Mouse (Mus musculus) MEL (cell line): Measurements from ENCODE around the gene Acot11. TPM values are rescaled to one million over a fixed set of nuclear protein-coding genes. Genes with fewer than 3 reads are reported as not detected.

Experiments used
- DNase-seq: peaks from one replicate; pipeline ENCODE4 v3.0.0; 2011; ENCODE audit warnings: low read depth, low spot score
- H3K27ac ChIP-seq: 2 replicates; pipeline ENCODE4 v1.5.1; 2012; ENCODE audit warnings: low read depth, mild to moderate bottlenecking, control low read depth, low read length, moderate library complexity; ENCODE audit not compliant: control insufficient read depth
- H3K27me3 ChIP-seq, 2 experiments: fragments of 150-350 bp in 1 of 2; sonication (generic) in 1 of 2; 2 replicates each; pipeline ENCODE4 v1.6.1; 2012; ENCODE audit warnings: low read length in 2 of 2, mild to moderate bottlenecking in 2 of 2, improper control_type of control experiment in 1 of 2, moderate library complexity in 1 of 2; ENCODE audit not compliant: insufficient read depth in 2 of 2, control insufficient read depth in 1 of 2
- H3K36me3 ChIP-seq, 2 experiments: 2 replicates each; pipeline ENCODE4 v1.6.1; 2012 to 2014; ENCODE audit warnings: low read length in 2 of 2, improper control_type of control experiment in 1 of 2, inconsistent platforms in 1 of 2, mild to moderate bottlenecking in 1 of 2; ENCODE audit not compliant: insufficient read depth in 2 of 2, control insufficient read depth in 1 of 2
- H3K4me1 ChIP-seq, 2 experiments: fragments of 150-350 bp in 1 of 2; sonication (generic) in 1 of 2; 2 replicates each; pipeline ENCODE4 v1.6.1; 2012; ENCODE audit warnings: low read length in 2 of 2, improper control_type of control experiment in 1 of 2, mild to moderate bottlenecking in 1 of 2; ENCODE audit not compliant: insufficient read depth in 2 of 2, control insufficient read depth in 1 of 2
- H3K4me3 ChIP-seq, 2 experiments: fragments of 150-350 bp in 1 of 2; sonication (generic) in 1 of 2; 2 replicates each; pipeline ENCODE4 v1.5.1; 2012; ENCODE audit warnings: low read depth in 2 of 2, low read length in 2 of 2, mild to moderate bottlenecking in 2 of 2, moderate library complexity in 2 of 2, control low read depth in 1 of 2, improper control_type of control experiment in 1 of 2; ENCODE audit not compliant: control insufficient read depth in 1 of 2, insufficient read depth in 1 of 2
- H3K79me2 ChIP-seq: 2 replicates; pipeline ENCODE4 v1.6.1; 2012; ENCODE audit warnings: mild to moderate bottlenecking, low read length, moderate library complexity; ENCODE audit not compliant: control insufficient read depth, poor library complexity, insufficient read depth
- H3K9ac ChIP-seq: 2 replicates; pipeline ENCODE4 v1.6.1; 2012; ENCODE audit warnings: low read depth, mild to moderate bottlenecking, control low read depth, low read length, moderate library complexity; ENCODE audit not compliant: control insufficient read depth, poor library complexity, severe bottlenecking
- H3K9me3 ChIP-seq: fragments of 150-350 bp; sonication (generic); replicated peaks from 2 replicates; pipeline ENCODE4 v1.6.1; 2012; ENCODE audit warnings: mild to moderate bottlenecking, low read length, improper control_type of control experiment, moderate library complexity; ENCODE audit not compliant: insufficient read depth
- BHLHE40 ChIP-seq: IDR thresholded peaks from 2 replicates; pipeline ENCODE4 v1.6.1; 2012; ENCODE audit warnings: low read depth, mild to moderate bottlenecking, inconsistent platforms, low read length, improper control_type of control experiment, borderline replicate concordance
- CHD1 ChIP-seq: IDR thresholded peaks from 2 replicates; pipeline ENCODE4 v1.6.1; 2012; ENCODE audit warnings: low read depth, mild to moderate bottlenecking, inconsistent platforms, low read length, improper control_type of control experiment
- E2F4 ChIP-seq: IDR thresholded peaks from 2 replicates; pipeline ENCODE4 v1.6.1; 2011; ENCODE audit warnings: low read depth, low read length, improper control_type of control experiment, borderline replicate concordance
- GABPA ChIP-seq: IDR thresholded peaks from 2 replicates; pipeline ENCODE4 v1.6.1; 2012; ENCODE audit warnings: low read depth, mild to moderate bottlenecking, inconsistent platforms, low read length, improper control_type of control experiment, moderate library complexity
- HCFC1 ChIP-seq: IDR thresholded peaks from 2 replicates; pipeline ENCODE4 v1.6.1; 2012; ENCODE audit warnings: low read depth, mild to moderate bottlenecking, inconsistent platforms, low read length, improper control_type of control experiment, moderate library complexity
- MAFK ChIP-seq: IDR thresholded peaks from 2 replicates; pipeline ENCODE4 v1.6.1; 2011; ENCODE audit warnings: low read depth, mild to moderate bottlenecking, low read length, improper control_type of control experiment, borderline replicate concordance
- MAX ChIP-seq: IDR thresholded peaks from 2 replicates; pipeline ENCODE4 v1.6.1; 2011; ENCODE audit warnings: low read length, improper control_type of control experiment
- MAZ ChIP-seq: IDR thresholded peaks from 2 replicates; pipeline ENCODE4 v1.6.1; 2012; ENCODE audit warnings: low read depth, mild to moderate bottlenecking, inconsistent platforms, low read length, improper control_type of control experiment
- MYC ChIP-seq: IDR thresholded peaks from 2 replicates; pipeline ENCODE4 v1.6.1; 2011; ENCODE audit warnings: low read depth, mild to moderate bottlenecking, low read length, improper control_type of control experiment, moderate library complexity
- POLR2A ChIP-seq, 2 experiments: IDR thresholded peaks; 2 replicates each; pipeline ENCODE4 v1.6.1; 2011 to 2012; ENCODE audit warnings: low read length in 2 of 2, mild to moderate bottlenecking in 2 of 2, control low read depth in 1 of 2, improper control_type of control experiment in 1 of 2, low read depth in 1 of 2, moderate library complexity in 1 of 2; ENCODE audit not compliant: control insufficient read depth in 1 of 2, insufficient read depth in 1 of 2, poor library complexity in 1 of 2
- RAD21 ChIP-seq: IDR thresholded peaks from 2 replicates; pipeline ENCODE4 v1.6.1; 2011; ENCODE audit warnings: mild to moderate bottlenecking, low read depth, low read length, improper control_type of control experiment
- RCOR1 ChIP-seq: IDR thresholded peaks from 2 replicates; pipeline ENCODE4 v1.6.1; 2012; ENCODE audit warnings: low read depth, mild to moderate bottlenecking, inconsistent platforms, low read length, improper control_type of control experiment
- SIN3A ChIP-seq: IDR thresholded peaks from 2 replicates; pipeline ENCODE4 v1.6.1; 2012; ENCODE audit warnings: low read length, improper control_type of control experiment, inconsistent platforms
- SMC3 ChIP-seq: IDR thresholded peaks from 2 replicates; pipeline ENCODE4 v1.6.1; 2011; ENCODE audit warnings: low read depth, low read length, improper control_type of control experiment
- TAL1 ChIP-seq: IDR thresholded peaks from 2 replicates; pipeline ENCODE4 v1.6.1; 2012; ENCODE audit warnings: mild to moderate bottlenecking, inconsistent platforms, low read length, moderate library complexity, mixed read lengths
- TBP ChIP-seq: IDR thresholded peaks from 2 replicates; pipeline ENCODE4 v1.8.0; 2011; ENCODE audit warnings: low read depth, low read length, improper control_type of control experiment
- TCF12 ChIP-seq: IDR thresholded peaks from 2 replicates; pipeline ENCODE4 v1.6.1; 2014; ENCODE audit warnings: low read depth, mild to moderate bottlenecking, inconsistent platforms, low read length, improper control_type of control experiment, moderate library complexity
- ZKSCAN1 ChIP-seq: IDR thresholded peaks from 2 replicates; pipeline ENCODE4 v1.6.1; 2012; ENCODE audit warnings: low read depth, mild to moderate bottlenecking, inconsistent platforms, low read length, improper control_type of control experiment, moderate library complexity
- ZMIZ1 ChIP-seq: IDR thresholded peaks from 2 replicates; pipeline ENCODE4 v1.6.1; 2012; ENCODE audit warnings: low read depth, mild to moderate bottlenecking, inconsistent platforms, low read length, improper control_type of control experiment, moderate library complexity
- polyA plus RNA-seq, 2 experiments: library from polyadenylated mRNA; stranded (reverse) in 1 of 2; unstranded in 1 of 2; fragments of >175 nt in 1 of 2; fragments of >200 nt in 1 of 2; gene quantifications; 2 replicates each; pipeline versions ENCODE4 v1.2.1 to v1.2.4; 2012; ENCODE audit warnings: low replicate concordance in 2 of 2, low read depth in 1 of 2; ENCODE audit not compliant: insufficient read length in 2 of 2, insufficient read depth in 1 of 2, missing spikeins in 1 of 2
- total RNA-seq: library from RNA; depleted of rRNA; stranded (reverse); fragments of 300-350 nt; gene quantifications from 2 replicates; pipeline ENCODE4 v1.2.3, GENCODE M21; 2012

Acot11 gene
- total and polyA plus RNA-seq, 3 experiments, result 1.5 to 2.5 TPM; not detected in 1

DNA sequence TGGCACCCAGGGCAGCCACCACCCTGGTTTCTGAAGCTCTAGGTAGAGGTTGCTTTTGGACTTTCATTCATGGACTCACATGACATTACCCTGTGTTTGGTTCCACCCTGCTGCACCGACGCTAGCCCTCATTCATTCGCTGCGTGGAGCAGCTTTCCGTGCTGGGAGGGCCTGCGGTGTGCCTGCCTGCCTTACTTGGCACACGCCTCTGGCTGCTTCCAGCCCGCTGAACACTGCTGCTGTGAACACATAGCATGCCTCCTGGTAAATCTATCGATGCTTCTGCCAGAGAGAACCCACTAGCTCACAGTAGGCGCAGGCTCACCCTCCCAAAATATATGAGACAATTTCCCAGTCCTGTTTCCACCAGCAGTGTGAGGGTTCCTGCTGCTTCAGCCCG is 100.4 kb downstream of the Acot11 start:
- peaks cover 0 to 13% of the 10 kb centered on the region in 2 experiments for H3K27me3 ChIP-seq
- H3K4me3 ChIP-seq, result no peak overlapping the region
- H3K36me3 ChIP-seq, result no peaks in the 10 kb centered on the region; a peak in 1 of 4 replicates
- TF ChIP-seq ZMIZ1 (no peak), SMC3 (no peak), HCFC1 (no peak), MAZ (no peak), MAX (no peak), TAL1 (no peak), CHD1 (no peak), RAD21 (no peak), MAFK (no peak), E2F4 (no peak), TBP (no peak)
- TF ChIP-seq, all 39 proteins: peak for 0
- Histone ChIP-seq H3K27ac (no peak overlapping the region), H3K79me2 (no peaks in the 10 kb centered on the region), H3K9ac (no peak overlapping the region), H3K4me1 (no peaks in the 10 kb centered on the region), H3K9me3 (no peaks in the 10 kb centered on the region)
- DNase-seq, result no peak

DNA sequence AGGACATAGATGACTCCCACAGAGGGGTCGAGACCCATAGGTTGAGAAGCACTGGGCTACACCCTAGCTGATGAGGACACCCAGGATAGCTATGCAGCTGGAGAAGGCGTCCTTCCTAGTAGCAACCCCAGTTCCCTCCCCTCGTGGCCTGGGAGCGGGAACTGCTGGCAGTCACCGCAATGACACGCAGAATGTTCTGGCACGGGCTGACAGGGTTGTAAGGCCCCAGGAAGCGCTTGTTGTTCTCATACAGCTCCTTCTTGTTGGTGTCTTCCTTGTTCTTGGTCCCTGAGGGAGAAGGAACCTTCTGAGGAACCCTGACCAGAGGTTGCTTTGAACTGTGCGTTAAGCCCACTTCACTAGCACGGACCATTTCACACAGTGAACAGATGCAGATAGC is 100.8 kb downstream of the Acot11 start:
- H3K9ac ChIP-seq, result no peak overlapping the region
- H3K27me3 ChIP-seq, result peaks cover 0 to 13% of the 10 kb centered on the region in 2 experiments
- H3K79me2 ChIP-seq, result no peaks in the 10 kb centered on the region
- no peak for TF ChIP-seq POLR2A (IDR thresholded peaks at IDR 0.05; ENCODE audit: control insufficient read depth in 1 of 2, insufficient read depth in 1 of 2, low read depth in 1 of 2, low read length in 2 of 2, poor library complexity in 1 of 2)
- TF ChIP-seq SIN3A, result no peak
- TF ChIP-seq MYC, result no peak
- no peaks in the 10 kb centered on the region for H3K4me1 ChIP-seq
- no peaks in the 10 kb centered on the region for H3K9me3 ChIP-seq
- H3K4me3 ChIP-seq, result no peak overlapping the region
- no peaks in the 10 kb centered on the region; a peak in 1 of 4 replicates for H3K36me3 ChIP-seq
- DNase-seq, result no peak
- H3K27ac ChIP-seq, result no peak overlapping the region

GRCm38 (mm10) chr4:106700798-106701197 is 104.0 kb downstream of the Acot11 start:
- no peaks in the 10 kb centered on the region for H3K36me3 ChIP-seq
- no peak overlapping the region for H3K27ac ChIP-seq
- no peak for DNase-seq
- H3K9ac ChIP-seq, result no peak overlapping the region
- TF ChIP-seq RCOR1, result no peak
- TF ChIP-seq MYC, result no peak
- no peak for TF ChIP-seq MAZ
- TF ChIP-seq ZKSCAN1, result no peak
- TF ChIP-seq TCF12, result no peak
- no peak for TF ChIP-seq GABPA
- TF ChIP-seq MAFK, result no peak
- no peak for TF ChIP-seq BHLHE40
- H3K9me3 ChIP-seq, result no peaks in the 10 kb centered on the region
- peaks cover 0 to 19% of the 10 kb centered on the region in 2 experiments; a peak in 3 of 4 replicates for H3K27me3 ChIP-seq
- no peak overlapping the region for H3K4me3 ChIP-seq
- H3K4me1 ChIP-seq, result no peaks in the 10 kb centered on the region
- H3K79me2 ChIP-seq, result no peaks in the 10 kb centered on the region
